Mouse (Mus musculus): Measurements from ENCODE around the gene Gm21958.

Gene Gm21958

GRCm38 (mm10) chr3:54714253-54714652 lies at the start of gene Gm21958:
Gene Gm21958, minus strand, starts transcription at chr3:54714353.
- no peak for DNase-seq (ENCODE audit: low spot score)

- DNase-seq (ENCODE audit: low spot score) = no peak
These were observed 47.1 kb upstream of the Gm21958 start for GRCm38 (mm10) chr3:54761258-54761657.

- DNase-seq (ENCODE audit: low spot score) = no peak
These were observed 46.4 kb upstream of the Gm21958 start for GRCm38 (mm10) chr3:54760321-54761115.

GRCm38 (mm10) chr3:54759211-54759610 lies 45.1 kb upstream of the Gm21958 start:
- no peak for DNase-seq (ENCODE audit: low spot score)

- no peak for DNase-seq (ENCODE audit: low spot score)
These were observed 43.3 kb upstream of the Gm21958 start for GRCm38 (mm10) chr3:54757446-54757845.

GRCm38 (mm10) chr3:54756058-54756457 lies 41.9 kb upstream of the Gm21958 start:
- no peak for DNase-seq (ENCODE audit: low spot score)

- no peak for DNase-seq (ENCODE audit: low spot score)
These were observed 41.2 kb upstream of the Gm21958 start, which contains the start of gene Smad9 for GRCm38 (mm10) chr3:54755145-54756041. Gene Smad9, plus strand, starts transcription at chr3:54755582.

- DNase-seq (ENCODE audit: low spot score) = no peak
These were observed 39.3 kb upstream of the Gm21958 start for GRCm38 (mm10) chr3:54753411-54753810.

GRCm38 (mm10) chr3:54745799-54746198 lies 31.6 kb upstream of the Gm21958 start:
- no peak for DNase-seq (ENCODE audit: low spot score)

- DNase-seq (ENCODE audit: low spot score) = no peak
These were observed 27.8 kb upstream of the Gm21958 start for GRCm38 (mm10) chr3:54741965-54742364.

GRCm38 (mm10) chr3:54737317-54737716 lies 23.2 kb upstream of the Gm21958 start:
- DNase-seq (ENCODE audit: low spot score) = no peak

- DNase-seq (ENCODE audit: low spot score) = no peak
These were observed 22.2 kb upstream of the Gm21958 start for GRCm38 (mm10) chr3:54736101-54736927.

GRCm38 (mm10) chr3:54735247-54736046 lies 21.3 kb upstream of the Gm21958 start, which contains the start of the genes Exosc8 and Alg5:
Gene Exosc8, minus strand, starts transcription at chr3:54735393.
Gene Alg5, plus strand, starts transcription at chr3:54735539.
- peak; percentile 75 for DNase-seq (ENCODE audit: low spot score)

GRCm38 (mm10) chr3:54734411-54735246 lies 20.5 kb upstream of the Gm21958 start:
- DNase-seq (ENCODE audit: low spot score) = peak; percentile 73

- DNase-seq (ENCODE audit: low spot score) = no peak
These were observed 18.2 kb upstream of the Gm21958 start for GRCm38 (mm10) chr3:54732371-54732770.

- no peak for DNase-seq (ENCODE audit: low spot score)
These were observed 17.5 kb upstream of the Gm21958 start for GRCm38 (mm10) chr3:54731626-54732150.

- DNase-seq (ENCODE audit: low spot score) = no peak
These were observed 13.9 kb upstream of the Gm21958 start for GRCm38 (mm10) chr3:54728100-54728499.

- no peak for DNase-seq (ENCODE audit: low spot score)
These were observed 13.4 kb upstream of the Gm21958 start for GRCm38 (mm10) chr3:54727588-54727987.

GRCm38 (mm10) chr3:54725344-54725743 lies 11.2 kb upstream of the Gm21958 start:
- DNase-seq (ENCODE audit: low spot score) = no peak
